Mouse (Mus musculus) bone marrow macrophage, adult 2 months (primary cell): ENCODE results near the gene Rce1.
"Not testable (repeated sequence)": the region's sequence is repeated elsewhere in the genome, so short reads cannot be mapped to it uniquely, and the experiment has no call there.

Source experiments
- CTCF ChIP-seq: IDR thresholded peaks from 2 replicates; pipeline ENCODE4 v1.5.1; 2012; ENCODE audit warnings: low read depth, mild to moderate bottlenecking, low read length, moderate library complexity
- POLR2A ChIP-seq: IDR thresholded peaks from 2 replicates; pipeline ENCODE4 v1.6.1; 2012; ENCODE audit warnings: mild to moderate bottlenecking, low read depth, low read length, borderline replicate concordance

DNA sequence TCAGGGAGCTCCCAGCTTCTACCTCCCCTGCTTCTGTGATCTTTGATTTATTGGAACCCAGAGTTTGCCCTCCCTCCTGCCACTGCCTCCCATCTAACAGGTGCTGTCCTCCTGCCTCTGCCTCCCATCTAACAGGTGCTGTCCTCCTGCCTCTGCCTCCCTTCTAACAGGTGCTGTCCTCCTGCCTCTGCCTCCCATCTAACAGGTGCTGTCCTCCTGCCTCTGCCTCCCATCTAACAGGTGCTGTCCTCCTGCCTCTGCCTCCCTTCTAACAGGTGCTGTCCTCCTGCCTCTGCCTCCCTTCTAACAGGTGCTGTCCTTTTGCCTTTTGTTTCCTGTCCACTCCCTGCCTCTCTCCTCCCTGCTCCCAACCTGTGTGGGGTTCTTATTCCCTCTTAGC is 38.7 kb downstream of the Rce1 start:
- not testable (repeated sequence) for TF ChIP-seq CTCF, POLR2A
